Mouse (Mus musculus) midbrain, embryonic 13.5 days (tissue): ENCODE data around the gene Gm3278. TPM values are rescaled to one million over a fixed set of nuclear protein-coding genes. Genes with fewer than 3 reads are reported as not detected.
"Not testable (repeated sequence)": the region's sequence is repeated elsewhere in the genome, so short reads cannot be mapped to it uniquely, and the experiment has no call there.

Source experiments
- ATAC-seq: fragments of 200-750 bp; cut with Nextera tagmentation; 2 replicates; pipeline ENCODE4 v1.8.0; 2017; ENCODE audit warnings: mild to moderate bottlenecking, moderate TSS enrichment, moderate library complexity
- H3K27ac ChIP-seq: fragments of 300-500 bp; sonication (generic); 2 replicates; pipeline ENCODE4 v1.5.1; 2015; ENCODE audit warnings: inconsistent platforms, mild to moderate bottlenecking, moderate library complexity
- H3K27me3 ChIP-seq: fragments of 300-500 bp; sonication (generic); 2 replicates; pipeline ENCODE4 v1.6.1; 2015; ENCODE audit warnings: mild to moderate bottlenecking, inconsistent platforms
- H3K36me3 ChIP-seq: fragments of 300-500 bp; sonication (generic); 2 replicates; pipeline ENCODE4 v1.6.1; 2015; ENCODE audit warnings: mild to moderate bottlenecking, inconsistent platforms
- H3K4me1 ChIP-seq: fragments of 300-500 bp; sonication (generic); replicated peaks from 2 replicates; pipeline ENCODE4 v1.6.1; 2015; ENCODE audit warnings: inconsistent platforms
- H3K4me2 ChIP-seq: fragments of 300-500 bp; sonication (generic); replicated peaks from 2 replicates; pipeline ENCODE4 v1.6.1; 2015; ENCODE audit warnings: moderate library complexity, mild to moderate bottlenecking, inconsistent platforms
- H3K4me3 ChIP-seq: fragments of 300-500 bp; sonication (generic); replicated peaks from 2 replicates; pipeline ENCODE4 v1.5.1; 2015; ENCODE audit warnings: mild to moderate bottlenecking, inconsistent platforms
- H3K9ac ChIP-seq: fragments of 300-500 bp; sonication (generic); replicated peaks from 2 replicates; pipeline ENCODE4 v1.6.1; 2015; ENCODE audit warnings: mild to moderate bottlenecking, inconsistent platforms
- H3K9me3 ChIP-seq: fragments of 300-500 bp; sonication (generic); 2 replicates; pipeline ENCODE4 v1.6.1; 2016; ENCODE audit warnings: mild to moderate bottlenecking, inconsistent platforms
- WGBS: fragments of 180-500 bp; shearing (Covaris S2); methylation state at CpG from one replicate; pipeline ENCODE4 v1.1.7; 2015; 5-methylcytosine and 5-hydroxymethylcytosine counted together
- polyA plus RNA-seq: library from polyadenylated mRNA; unstranded; fragments of >200 nt; fragmentation: Nextera tagmentation; extraction: Ambion mirVana; gene quantifications from 2 replicates; pipeline ENCODE4 v1.2.1, GENCODE M21; 2015

The Gm3278 gene
- polyA plus RNA-seq, result 0.13 TPM in 1 of 2 replicates, not detected in the other

GRCm38 (mm10) chr14:4892116-4892515, at the start of gene Gm3278:
Gene Gm3278, plus strand, starts transcription at chr14:4892416.
- H3K9ac ChIP-seq, H3K27me3 ChIP-seq, ATAC-seq, H3K4me2 ChIP-seq, H3K27ac ChIP-seq, H3K4me3 ChIP-seq, H3K4me1 ChIP-seq, H3K9me3 ChIP-seq, H3K36me3 ChIP-seq: not testable (repeated sequence)
- 83% methylated on average over 1 of the region's 3 CpGs for WGBS

DNA sequence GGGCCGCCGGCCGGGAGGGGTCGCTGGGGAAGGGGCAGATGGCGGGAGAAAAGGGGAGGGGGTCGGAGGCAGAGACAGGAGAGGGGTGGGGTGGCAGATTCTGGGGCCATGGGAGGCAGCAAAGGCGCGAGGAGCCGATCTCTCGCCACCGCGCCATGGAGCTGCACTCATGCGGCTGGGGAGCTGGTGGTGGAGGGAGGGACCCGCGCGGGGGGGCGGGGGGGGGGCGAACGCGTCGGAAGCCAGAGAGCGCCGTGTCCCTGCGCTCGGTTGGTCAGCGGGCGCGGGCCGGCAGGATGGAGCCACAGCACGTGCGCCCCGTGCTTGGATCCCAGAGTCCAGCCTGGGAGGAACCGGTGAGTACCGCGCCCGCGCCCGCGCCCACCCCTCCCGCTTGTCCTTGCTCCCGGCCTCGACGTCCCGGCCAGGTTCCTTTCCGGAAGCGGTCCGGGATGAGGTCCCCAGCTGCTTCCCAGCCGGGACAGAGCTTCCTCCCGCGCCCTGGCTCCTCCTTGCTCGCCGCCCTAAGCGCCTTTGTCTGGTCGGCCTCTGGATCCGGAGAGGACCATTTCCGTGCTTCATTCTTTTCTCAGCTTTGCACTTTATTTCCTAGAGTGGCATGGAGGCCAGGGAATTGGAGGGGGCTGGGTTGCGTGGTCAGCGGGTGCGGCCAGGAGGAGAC, 36.8 kb upstream of the Gm3278 start, which contains the start of gene Gm3264:
TSS of gene Gm3264 (plus strand) at position 278 of the 682 bp plus-strand sequence.
- not testable (repeated sequence) for ATAC-seq, H3K4me1 ChIP-seq, H3K36me3 ChIP-seq, H3K9me3 ChIP-seq, H3K27me3 ChIP-seq, H3K27ac ChIP-seq
- H3K4me3 ChIP-seq, result peak within 1 kb of the TSS; percentile 46
- H3K9ac ChIP-seq, result peak within 1 kb of the TSS; percentile 62
- 5% methylated on average over 36 of the region's 59 CpGs for WGBS
- H3K4me2 ChIP-seq, result peak within 1 kb of the TSS; percentile 53

Other genes starting within 250 kb of the Gm3278 start
- 0.27 and 0.46 TPM in 2 replicates for gene Gm3239, start 228.2 kb upstream of the Gm3278 start, polyA plus RNA-seq
- gene Gm7876, start 183.2 kb upstream of the Gm3278 start, polyA plus RNA-seq, result not detected in 2 replicates
- gene Gm3252, start 165.6 kb upstream of the Gm3278 start, polyA plus RNA-seq, result 1.7 and 2.5 TPM in 2 replicates
- not detected in 2 replicates for gene Gm9602, start 116.1 kb upstream of the Gm3278 start, polyA plus RNA-seq
- gene Gm3269, start 54.3 kb upstream of the Gm3278 start, polyA plus RNA-seq, result not detected in 2 replicates
- gene Gm3264, start 36.8 kb upstream of the Gm3278 start, polyA plus RNA-seq, result 1.7 and 2.7 TPM in 2 replicates
- not detected in 2 replicates for gene Gm8297, start 91.5 kb downstream of the Gm3278 start, polyA plus RNA-seq
- gene Gm3298, start 123.5 kb downstream of the Gm3278 start, polyA plus RNA-seq, result not detected in 2 replicates
- not detected in 2 replicates for gene 4930555G01Rik, start 158.2 kb downstream of the Gm3278 start, polyA plus RNA-seq
- gene Gm8281, start 178.6 kb downstream of the Gm3278 start, polyA plus RNA-seq, result 6.1 and 6.9 TPM in 2 replicates
- not detected in 2 replicates for gene Gm8279, start 239.1 kb downstream of the Gm3278 start, polyA plus RNA-seq